Mouse (Mus musculus) layer of hippocampus, adult 2 months (tissue): Measurements from ENCODE around the gene Sgta. TPM values are rescaled to one million over a fixed set of nuclear protein-coding genes. Genes with fewer than 3 reads are reported as not detected.

ENCODE experiments used
- DNase-seq, 2 experiments: peaks; one replicate each; pipeline ENCODE4 v3.0.0; 2022; ENCODE audit warnings: low spot score in 2 of 2
- H3K27ac ChIP-seq: fragments of 200-600 bp; 2 replicates; pipeline ENCODE4 v1.8.1; 2022
- H3K4me3 ChIP-seq: fragments of 200-600 bp; 2 replicates; pipeline ENCODE4 v1.8.1; 2022; ENCODE audit warnings: mild to moderate bottlenecking
- CTCF ChIP-seq: fragments of 200-600 bp; conservative IDR thresholded peaks from 2 replicates; pipeline ENCODE4 v1.8.1; 2022; ENCODE audit warnings: antibody characterized with exemption, mild to moderate bottlenecking, moderate library complexity
- total RNA-seq, 2 experiments: library from RNA; stranded (reverse); gene quantifications; 2 replicates each; pipeline ENCODE4 v1.2.3; 2021

Sgta gene
- total RNA-seq, 2 experiments from 2014 or later = 176 TPM

DNA sequence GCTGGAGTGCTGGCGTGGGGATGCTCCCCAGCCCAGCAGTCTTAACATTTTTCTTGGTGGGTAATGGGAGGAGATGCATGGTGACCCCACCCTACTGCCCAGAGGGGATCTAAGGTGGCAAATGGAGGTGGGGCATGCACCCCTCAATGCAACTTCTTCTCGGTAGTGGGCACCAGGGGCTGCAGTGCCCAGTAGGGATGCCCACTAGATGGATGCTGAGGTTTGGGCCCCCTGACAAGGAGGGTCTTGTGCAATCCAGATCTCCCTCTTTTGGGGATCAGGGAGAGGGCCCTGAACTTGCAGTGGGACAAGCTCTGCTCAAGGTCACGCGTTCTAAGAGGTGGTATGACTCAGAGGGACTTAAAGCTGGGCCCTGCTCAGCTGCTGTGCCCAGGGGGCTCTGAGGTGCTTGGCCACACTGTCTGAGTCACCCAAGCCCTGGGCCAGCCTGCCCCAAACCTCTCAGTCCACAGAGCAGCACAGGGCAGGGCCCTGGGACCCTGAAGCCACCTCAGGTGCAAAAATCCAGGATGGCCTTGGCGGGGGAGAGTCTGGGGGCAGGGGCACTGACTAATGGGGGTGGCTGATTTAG is 35.5 kb downstream of the Sgta start:
- no peak for TF ChIP-seq CTCF
- Histone ChIP-seq H3K27ac (peak overlapping the region; percentile 95), H3K4me3 (peak overlapping the region; percentile 78)
- DNase-seq = no peak

DNA sequence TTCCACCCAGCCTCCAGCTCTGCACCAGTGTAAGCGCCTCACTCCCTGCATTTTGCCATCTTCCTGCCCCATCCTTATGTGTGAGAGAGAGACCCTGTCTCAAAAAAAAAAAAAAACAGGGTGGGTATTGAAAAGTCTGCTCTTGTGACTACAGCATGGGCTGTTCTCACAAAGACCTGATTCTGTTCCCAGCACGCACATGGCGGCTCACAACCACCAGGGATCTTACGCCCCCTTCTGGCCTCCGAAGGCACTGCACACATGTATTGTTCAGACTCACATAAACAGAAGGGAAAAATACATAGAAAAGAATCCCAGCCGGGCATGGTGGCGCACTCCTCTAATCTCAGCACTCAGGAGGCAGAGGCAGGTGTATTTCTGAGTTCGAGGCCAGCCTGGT is 37.2 kb downstream of the Sgta start:
- Histone ChIP-seq H3K4me3 (no peak overlapping the region), H3K27ac (no peak overlapping the region)
- DNase-seq = no peak
- TF ChIP-seq CTCF = peak; percentile 66

DNA sequence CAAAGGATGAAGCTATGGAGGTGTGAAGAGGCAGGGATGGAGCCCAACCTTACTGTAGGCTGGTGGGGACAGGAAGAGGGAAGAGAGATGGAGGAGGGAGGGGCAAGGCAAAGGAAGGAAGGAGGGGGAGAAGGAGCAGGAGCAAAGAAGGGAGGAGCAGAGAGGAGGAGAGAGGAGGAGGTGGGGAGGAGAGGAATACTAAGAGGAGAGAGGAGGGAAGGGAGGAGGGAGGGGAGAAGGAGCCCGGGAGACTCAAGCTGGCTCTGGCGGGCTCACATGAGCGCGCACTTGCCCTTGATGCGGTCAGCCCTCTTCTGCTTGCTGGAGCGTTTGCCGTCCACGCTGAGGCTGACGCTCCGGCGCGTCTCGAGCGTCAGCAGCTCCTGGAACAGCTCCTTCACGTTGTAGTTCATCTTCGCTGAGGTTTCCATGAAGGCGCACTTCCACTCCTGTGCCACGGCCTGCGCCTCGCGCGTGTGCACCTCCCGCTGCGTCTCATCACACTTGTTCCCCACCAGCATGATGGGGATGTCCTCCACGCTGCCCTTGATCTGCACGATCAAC is 38.4 kb downstream of the Sgta start:
- DNase-seq = no peak
- Histone ChIP-seq H3K4me3 (peak overlapping the region; percentile 10; the same call in 1 of the 2 replicates), H3K27ac (peak overlapping the region; percentile 75; the same call in 1 of the 2 replicates)
- TF ChIP-seq CTCF = no peak

DNA sequence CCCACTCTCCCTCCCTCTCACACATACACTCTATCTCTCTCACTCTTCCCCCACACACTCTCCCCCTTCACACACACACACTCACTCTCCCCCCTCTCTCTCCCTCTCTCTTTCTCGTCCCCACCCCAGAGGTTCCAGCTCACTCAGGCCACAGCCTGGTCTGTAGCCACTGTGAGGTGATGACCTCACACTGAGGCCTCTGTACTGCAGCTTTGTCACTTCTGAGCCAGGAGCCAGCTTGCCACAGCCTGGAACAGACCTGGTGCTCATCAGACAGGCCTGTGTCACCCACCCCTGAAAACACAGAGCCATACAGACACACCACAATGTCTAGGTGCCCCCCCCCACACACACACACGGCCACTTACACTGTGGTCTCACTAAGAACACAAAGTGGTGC is 39.8 kb downstream of the Sgta start:
- Histone ChIP-seq H3K4me3 (no peak overlapping the region), H3K27ac (peak overlapping the region; percentile 75)
- no peak for DNase-seq
- TF ChIP-seq CTCF = no peak

GRCm38 (mm10) chr10:81019687-81020086 is 40.3 kb downstream of the Sgta start:
- TF ChIP-seq CTCF = no peak
- no peak for DNase-seq
- H3K4me3 ChIP-seq = no peak overlapping the region
- H3K27ac ChIP-seq = peak overlapping the region; percentile 75

- no peak overlapping the region for H3K4me3 ChIP-seq
- TF ChIP-seq CTCF = no peak
- H3K27ac ChIP-seq = peak overlapping the region; percentile 41
- DNase-seq = peak in 1 of 2 experiments; percentile 41
Observed at GRCm38 (mm10) chr10:81018326-81018725, 41.7 kb downstream of the Sgta start.

- H3K4me3 ChIP-seq = no peak overlapping the region
- TF ChIP-seq CTCF = peak; percentile 95
- H3K27ac ChIP-seq = no peak overlapping the region
- DNase-seq = peak in 1 of 2 experiments; percentile 71
Observed at GRCm38 (mm10) chr10:81016645-81017044, 43.3 kb downstream of the Sgta start.

DNA sequence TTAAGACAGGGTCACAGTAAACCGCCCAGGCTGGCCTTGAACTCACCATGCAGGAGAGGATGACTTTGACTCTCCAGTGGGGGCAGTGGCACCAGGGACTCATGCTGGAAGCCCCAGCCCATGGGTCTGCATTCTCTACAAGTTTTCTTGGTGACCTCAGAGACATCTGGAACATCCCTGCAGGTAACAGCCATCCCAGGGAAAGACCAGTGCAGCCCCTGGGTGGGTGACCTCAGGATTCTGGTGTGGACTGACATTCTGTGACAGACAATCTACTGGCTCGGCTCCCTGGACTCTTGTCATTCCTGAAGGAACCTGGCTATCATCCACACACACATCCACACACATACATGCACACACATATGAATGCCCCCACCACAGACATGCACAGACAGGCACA is 44.3 kb downstream of the Sgta start:
- TF ChIP-seq CTCF = no peak
- Histone ChIP-seq H3K4me3 (no peak overlapping the region), H3K27ac (peak overlapping the region; percentile 68)
- no peak for DNase-seq

DNA sequence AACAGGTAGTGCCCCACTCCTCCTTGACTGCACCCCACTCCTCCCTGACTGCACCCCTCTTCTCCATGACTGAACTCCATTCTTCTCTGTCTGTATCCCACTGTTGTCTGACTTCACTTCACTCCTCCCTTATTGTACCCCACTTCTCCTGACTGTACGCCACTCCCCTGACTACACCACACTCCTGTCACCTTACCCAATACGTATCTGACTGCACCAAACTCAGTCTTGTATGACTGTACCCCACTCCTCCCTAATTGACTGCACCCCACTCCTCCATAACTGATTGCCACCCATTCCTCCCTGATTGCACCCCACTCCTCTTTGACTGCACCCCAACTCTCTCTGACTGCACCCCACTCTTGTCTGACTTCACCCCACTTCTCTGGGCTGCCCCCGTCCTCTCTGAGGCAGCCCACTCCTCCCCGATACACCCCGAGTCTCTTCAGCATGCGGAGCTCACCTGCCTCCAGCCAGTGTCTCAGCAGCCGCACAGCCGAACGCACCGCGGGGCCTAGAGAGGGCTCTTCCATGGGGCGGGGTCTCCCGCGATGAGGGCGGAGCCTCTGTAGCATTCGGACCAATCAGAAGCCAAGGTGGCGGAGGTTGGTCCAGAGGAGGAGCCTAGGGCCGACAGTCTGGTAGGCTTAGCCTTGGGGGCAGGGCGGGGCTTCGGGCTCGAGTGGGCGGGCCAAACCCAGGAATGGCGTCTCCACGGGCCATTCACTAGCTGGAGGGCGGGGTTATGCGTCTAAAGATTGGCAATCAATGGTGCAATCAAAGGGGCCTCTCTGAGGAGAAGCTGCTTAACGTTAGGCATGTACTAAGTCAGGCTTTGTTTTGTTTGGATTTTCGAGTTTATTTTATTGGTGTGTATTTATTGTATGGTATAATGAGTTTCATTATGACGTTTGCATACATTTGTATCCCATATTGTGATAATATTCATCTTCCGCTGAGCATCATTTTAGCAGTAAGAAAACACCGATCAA is 45.3 kb downstream of the Sgta start, which contains the start of gene Gng7:
Gene Gng7 (minus strand): TSS at position 553 of the 992 bp plus-strand sequence.
- DNase-seq = peak; percentile 99 to 100
- Histone ChIP-seq H3K4me3 (peak within 1 kb of the TSS; percentile 61), H3K27ac (peak within 1 kb of the TSS; percentile 77)
- TF ChIP-seq CTCF = no peak

GRCm38 (mm10) chr10:81010851-81011250 is 49.1 kb downstream of the Sgta start:
- H3K27ac ChIP-seq = peak overlapping the region; percentile 64; the same call in 1 of the 2 replicates
- H3K4me3 ChIP-seq = no peak overlapping the region
- no peak for TF ChIP-seq CTCF
- no peak for DNase-seq

GRCm38 (mm10) chr10:81007240-81007639 is 52.7 kb downstream of the Sgta start:
- no peak for TF ChIP-seq CTCF
- no peak overlapping the region for H3K4me3 ChIP-seq
- no peak for DNase-seq

DNA sequence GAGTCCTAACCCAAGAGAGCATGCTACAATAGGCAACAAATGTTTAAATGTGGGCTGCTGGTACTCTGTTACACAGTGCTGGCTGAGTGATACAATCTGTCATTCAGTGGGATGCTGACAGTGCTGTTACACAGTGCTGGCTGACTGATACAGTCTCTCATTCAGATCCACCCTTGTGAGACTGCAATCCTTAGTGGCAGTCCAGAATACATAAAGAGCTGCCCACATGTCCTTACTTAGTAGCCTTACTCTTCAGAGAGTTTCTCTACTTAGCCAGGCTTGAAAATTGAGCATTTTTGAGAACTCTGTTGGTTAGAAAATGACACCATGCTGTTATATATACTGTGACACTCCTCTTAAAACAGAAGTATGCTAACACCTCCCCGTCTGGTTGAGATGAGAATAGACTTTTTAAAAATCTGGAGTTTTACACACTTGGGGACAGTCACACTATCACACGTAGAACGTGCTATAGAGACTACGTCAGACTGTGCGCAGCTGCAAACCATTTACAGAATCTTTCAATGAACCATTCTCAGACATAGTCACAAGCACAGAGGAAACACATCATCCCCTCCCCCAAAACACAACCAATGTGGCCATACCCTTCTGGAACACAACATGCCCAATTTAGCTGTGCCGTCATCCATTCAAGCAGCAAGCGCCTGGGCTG is 53.8 kb downstream of the Sgta start:
- Histone ChIP-seq H3K4me3 (no peak overlapping the region), H3K27ac (peak overlapping the region; percentile 74)
- DNase-seq = no peak
- no peak for TF ChIP-seq CTCF

More at GRCm38 (mm10) chr10:81007240-81007639, 52.7 kb downstream of the Sgta start:
- peak overlapping the region; percentile 74 for H3K27ac ChIP-seq

GRCm38 (mm10) chr10:81001161-81001560 is 58.8 kb downstream of the Sgta start:
- no peak for TF ChIP-seq CTCF
- Histone ChIP-seq H3K27ac (peak overlapping the region; percentile 98), H3K4me3 (peak overlapping the region; percentile 32)
- peak; percentile 70 to 84 for DNase-seq
